Mouse (Mus musculus) lung, postnatal 4 days (tissue): ENCODE data around the gene Atp5s.

Experiments
- DNase-seq, 2 experiments: peaks; one replicate each; pipeline ENCODE4 v3.0.0; 2021

Atp5s gene

DNA sequence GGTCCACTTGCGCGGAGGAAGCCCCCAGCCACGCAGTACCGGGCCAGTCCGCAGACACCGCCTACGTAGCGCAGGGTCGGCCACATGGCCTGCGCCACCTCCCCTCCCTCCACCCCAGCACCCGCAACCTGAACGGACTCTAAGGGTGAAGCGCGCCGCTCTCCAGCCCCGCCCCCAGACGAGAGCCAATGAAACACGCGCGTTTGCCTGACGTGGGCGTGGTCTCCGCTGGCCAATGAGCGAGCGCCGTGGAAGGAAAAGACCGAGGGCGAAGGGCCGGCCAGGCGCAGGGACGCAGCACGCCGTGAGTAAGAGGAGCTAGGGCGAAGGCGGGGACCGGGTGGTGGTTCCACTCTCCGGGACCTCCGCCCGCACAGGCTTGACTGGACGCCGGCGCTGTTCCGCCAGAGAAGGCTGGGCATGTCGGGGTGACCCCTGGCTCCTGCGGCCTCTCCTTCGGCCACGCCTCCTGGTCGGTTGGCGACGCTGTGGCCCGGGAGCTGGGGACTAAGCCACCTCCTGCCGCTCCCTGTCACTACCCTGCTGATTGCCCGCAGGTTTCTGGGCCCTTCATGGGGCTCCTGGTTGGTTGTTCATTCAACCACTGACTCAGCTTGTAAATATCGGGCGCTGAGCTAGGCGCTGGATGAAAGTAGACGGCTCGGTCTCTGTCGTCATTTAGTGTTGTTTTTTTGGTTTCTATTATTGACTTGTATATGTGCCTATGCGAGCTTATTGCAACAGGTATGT lies at the start of gene Atp5s, which contains the start of gene L2hgdh:
Gene Atp5s, plus strand, starts transcription at position 240 of the 750 bp plus-strand sequence.
Gene L2hgdh, minus strand, starts transcription at position 163 of the 750 bp plus-strand sequence.
- peak; percentile 97 for DNase-seq

DNA sequence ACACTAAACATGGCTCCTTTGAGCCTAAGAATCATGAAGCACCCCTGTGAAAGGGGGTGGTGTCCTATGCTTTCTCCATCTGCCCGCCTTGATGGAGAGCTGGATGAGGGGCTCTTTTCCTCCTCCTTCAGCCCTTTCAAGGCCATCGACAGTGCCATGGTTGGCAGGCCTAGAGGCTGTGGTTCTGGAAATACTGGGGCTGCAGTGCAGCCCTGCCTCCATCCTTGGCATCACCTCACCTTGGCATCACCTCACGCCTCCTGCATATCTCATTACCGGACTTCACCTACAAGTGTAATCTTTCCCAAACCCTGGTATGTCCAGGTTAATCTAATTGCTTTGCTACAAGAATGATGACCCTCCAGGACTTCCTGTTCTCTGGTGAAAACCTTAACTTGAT lies 48.6 kb upstream of the Atp5s start:
- DNase-seq: no peak

DNA sequence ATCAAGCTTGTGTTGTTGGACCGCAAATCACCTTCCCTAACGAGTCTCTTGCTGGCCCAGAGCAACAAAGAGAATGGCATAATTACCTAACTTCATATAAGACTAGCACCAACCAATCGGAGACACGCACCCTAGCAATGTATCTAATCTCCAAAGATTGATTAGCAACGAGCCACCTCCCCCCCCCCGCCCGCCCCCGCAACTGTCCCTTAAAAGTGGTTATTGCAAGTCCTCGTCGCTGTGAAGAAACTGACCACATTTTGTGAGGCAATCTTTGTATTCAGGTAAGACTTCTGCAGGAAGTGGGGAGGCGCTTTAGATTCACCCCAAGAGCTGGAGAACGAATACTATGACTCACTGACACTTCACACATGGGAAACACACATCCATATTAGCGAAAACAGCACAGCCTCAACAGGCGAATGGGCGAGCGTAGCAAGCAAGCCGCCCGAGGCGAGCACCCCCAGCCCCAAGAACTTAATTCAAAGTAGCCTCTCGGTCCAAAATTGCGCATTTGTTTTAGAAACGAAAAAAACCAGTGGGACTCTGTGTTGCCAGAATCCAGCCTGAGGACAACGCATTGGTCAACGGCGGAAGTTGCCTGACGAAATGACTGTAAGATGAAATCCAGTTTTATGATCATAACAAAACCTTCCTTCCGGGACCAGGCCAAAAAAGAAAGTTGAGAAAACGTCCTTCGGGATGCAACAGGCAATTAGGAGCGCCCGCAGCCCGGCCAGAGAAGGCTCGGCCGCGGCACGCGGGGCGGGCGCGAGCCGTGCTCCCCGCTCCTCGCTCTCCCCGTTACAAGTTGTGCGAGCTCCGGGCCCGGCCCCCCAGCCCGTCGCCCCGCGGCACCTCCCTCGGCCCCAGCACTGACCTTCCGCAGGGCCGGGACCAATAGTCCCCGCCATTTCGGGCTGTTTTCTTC lies 43.9 kb upstream of the Atp5s start:
- DNase-seq: peak; percentile 55 to 65

DNA sequence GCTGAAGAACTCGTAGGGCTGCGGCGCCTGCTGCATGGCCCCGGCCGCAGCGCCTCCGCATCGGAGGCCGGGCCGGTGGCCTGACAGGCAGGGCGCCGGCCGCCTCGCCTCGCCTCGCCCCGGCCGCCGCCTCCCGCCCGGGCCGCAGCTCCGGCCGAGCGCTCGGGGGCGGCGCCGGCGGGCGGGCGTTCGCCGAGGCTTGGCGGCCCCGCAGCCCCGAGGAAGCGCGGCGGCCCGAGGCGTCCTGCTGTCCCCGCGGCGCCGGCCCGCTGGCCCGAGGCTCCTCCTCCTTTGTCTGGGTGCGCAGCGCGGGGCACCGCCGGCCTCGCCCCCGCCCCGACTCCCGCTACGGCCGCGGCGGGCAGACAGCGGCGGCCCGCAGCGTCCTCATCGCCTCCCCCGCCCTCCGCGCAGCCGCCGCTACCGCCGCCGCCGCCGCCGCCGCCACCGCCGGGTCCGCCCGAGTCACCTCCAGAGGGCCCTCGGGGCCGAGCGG lies 43.1 kb upstream of the Atp5s start, which contains the start of gene Sos2:
Gene Sos2, minus strand, starts transcription at position 287 of the 496 bp plus-strand sequence.
- peak; percentile 74 to 85 for DNase-seq

GRCm38 (mm10) chr12:69682065-69682787 lies 42.5 kb upstream of the Atp5s start:
- peak; percentile 86 to 91 for DNase-seq

- DNase-seq: no peak
Observed at GRCm38 (mm10) chr12:69682788-69683419, 41.8 kb upstream of the Atp5s start.

- DNase-seq: peak; percentile 85 to 87
Observed at GRCm38 (mm10) chr12:69683537-69683936, 41.2 kb upstream of the Atp5s start.

- DNase-seq: peak in 1 of 2 experiments; percentile 62
Observed at GRCm38 (mm10) chr12:69688368-69688767, 36.4 kb upstream of the Atp5s start.

DNA sequence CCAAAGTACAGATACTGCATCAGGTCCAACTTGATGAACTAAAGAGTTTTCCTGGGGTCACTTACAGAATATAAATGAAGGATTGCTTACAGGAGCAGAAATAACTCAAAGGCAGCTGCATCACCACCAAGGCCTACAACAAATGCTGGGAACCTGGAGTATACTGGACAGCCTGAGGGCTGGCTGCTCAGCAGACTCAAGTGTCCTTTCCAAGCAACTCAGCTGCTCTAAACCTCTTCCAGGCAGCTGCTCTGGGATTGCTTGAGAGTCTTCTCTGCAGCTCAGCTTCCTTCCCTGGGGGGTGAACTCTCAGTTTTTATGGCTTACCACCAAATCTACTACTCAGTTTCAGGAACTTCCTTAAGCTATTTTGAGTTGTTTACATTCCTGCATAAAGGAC lies 35.7 kb upstream of the Atp5s start:
- no peak for DNase-seq

DNA sequence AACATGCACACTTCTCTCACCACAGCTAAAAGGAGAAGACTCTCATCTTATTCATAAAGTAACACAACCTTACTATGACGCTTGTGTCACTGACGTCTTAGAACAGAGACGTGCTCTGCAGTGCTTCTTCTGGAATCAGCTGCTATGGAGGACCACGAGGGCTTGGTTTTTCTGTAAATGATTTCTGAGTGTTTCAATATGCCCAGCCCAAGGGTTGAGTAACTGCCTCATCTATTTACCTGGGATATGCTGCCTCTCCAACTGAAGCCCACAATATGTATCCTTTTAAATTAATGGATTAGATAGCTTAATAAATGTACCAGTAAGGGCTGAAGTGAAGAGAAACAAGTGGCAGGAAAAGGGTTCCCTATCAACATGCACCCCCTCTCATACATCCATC lies 34.0 kb upstream of the Atp5s start:
- DNase-seq: no peak

GRCm38 (mm10) chr12:69693471-69693870 lies 31.3 kb upstream of the Atp5s start:
- DNase-seq: no peak

DNA sequence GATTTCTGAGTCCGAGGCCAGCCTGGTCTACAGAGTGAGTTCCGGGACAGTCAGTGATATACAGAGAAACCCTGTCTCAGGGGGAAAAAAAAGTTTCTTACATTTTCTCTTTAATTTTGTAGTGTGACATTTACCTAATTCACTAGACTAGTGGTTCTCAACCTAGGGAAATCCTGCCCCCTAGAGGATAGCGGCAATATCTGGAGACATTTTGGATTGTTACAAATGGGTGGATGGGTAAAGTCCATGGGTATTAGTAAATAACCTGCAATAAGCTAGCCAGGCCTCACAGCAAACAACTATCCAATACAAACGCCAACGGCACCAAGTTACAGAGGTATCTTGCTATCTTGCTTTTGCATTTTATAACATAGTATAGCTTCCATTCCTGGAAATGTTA lies 28.0 kb upstream of the Atp5s start:
- peak in 1 of 2 experiments; percentile 62 for DNase-seq

DNA sequence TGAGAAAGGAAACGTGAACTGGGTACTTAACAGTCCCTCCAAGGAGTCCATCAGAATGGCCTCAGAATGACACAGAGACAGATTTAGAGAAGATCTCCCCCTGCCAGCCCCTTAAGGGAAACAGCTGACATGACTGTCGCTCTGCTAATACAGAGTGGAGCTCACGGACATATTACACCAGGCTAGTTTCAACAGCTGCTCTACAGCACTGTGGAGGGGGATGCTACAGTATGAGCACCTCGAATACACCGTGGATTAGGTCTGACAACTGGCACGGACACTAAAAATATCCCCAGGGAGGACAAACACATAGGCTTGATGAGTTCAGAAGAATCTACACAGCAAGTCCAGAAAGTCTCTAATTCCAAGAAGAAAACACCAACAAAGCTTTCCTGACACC lies 26.4 kb upstream of the Atp5s start:
- no peak for DNase-seq

GRCm38 (mm10) chr12:69704799-69705458 lies 19.8 kb upstream of the Atp5s start:
- no peak for DNase-seq

- DNase-seq: no peak
Observed at GRCm38 (mm10) chr12:69713628-69714027, 11.1 kb upstream of the Atp5s start.

GRCm38 (mm10) chr12:69722857-69723256 lies 1.9 kb upstream of the Atp5s start:
- DNase-seq: no peak

DNA sequence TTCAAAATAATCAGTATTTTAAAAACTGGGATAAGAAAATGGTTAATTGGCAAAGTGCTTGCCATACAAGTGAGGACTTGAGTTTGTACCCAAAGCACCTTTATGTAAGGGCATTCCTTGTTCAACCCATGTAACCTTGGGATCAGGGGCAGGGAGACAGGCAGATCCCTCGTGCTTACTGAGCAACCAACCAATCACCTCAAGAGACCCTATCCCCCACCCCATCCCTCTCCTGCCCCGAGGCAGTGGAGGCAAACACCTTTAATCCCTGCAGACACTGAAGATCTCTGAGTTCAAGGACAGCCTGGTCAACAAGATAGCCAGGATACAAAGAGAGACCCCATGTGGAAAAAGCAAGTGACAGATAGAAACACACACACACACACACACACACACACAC lies 1.4 kb upstream of the Atp5s start:
- DNase-seq: no peak

- no peak for DNase-seq
Observed at GRCm38 (mm10) chr12:69724018-69724710, 586 bp upstream of the Atp5s start.

DNA sequence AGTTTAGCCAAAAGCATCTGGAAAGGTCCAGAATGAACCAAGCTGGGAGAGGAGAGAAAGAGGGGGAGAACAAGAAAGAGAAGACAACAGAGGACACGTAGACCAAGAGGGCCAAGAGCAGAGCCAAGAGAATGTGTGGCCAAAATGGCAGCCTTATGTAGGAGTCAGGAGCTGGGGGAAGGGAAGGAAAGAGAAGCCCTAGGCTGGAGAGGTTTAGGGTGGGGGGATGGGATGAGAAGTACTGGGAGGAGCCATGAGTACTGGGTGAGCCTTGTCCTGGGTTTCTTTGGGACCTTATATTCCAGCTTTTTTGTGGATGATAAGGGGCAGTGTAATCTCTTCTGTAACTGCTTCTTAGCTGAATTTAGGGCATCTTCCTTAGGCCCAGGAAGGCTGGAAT lies 4.5 kb downstream of the Atp5s start:
- no peak for DNase-seq

DNA sequence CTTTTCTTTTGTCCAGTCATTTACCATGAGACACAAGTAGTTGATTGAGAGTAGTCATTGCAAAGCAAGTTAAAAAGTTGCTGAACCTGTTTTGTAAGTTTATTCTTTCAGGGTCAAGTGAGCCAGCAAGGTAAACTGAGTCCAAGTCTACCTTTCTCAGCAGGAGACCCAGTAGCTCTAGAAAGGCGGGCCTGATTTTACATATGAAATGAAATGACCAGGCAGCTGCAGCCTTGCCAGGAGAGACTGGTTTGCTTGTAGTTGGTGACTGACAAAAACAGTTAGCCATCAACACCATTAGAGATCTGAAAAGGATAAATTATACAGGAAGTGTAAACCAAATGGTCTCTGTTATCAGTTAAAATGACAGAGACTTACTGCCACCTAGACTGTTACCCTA lies 5.6 kb downstream of the Atp5s start:
- no peak for DNase-seq

- DNase-seq: no peak
Observed at GRCm38 (mm10) chr12:69732221-69732620, 7.5 kb downstream of the Atp5s start.
